Mouse (Mus musculus): Measurements from ENCODE around the gene Tns1. TPM values are rescaled to one million over a fixed set of nuclear protein-coding genes. Genes with fewer than 3 reads are reported as not detected.

Gene Tns1
- total and polyA plus RNA-seq, 3 experiments, result 0.40 to 3.6 (median 0.89) TPM

DNA sequence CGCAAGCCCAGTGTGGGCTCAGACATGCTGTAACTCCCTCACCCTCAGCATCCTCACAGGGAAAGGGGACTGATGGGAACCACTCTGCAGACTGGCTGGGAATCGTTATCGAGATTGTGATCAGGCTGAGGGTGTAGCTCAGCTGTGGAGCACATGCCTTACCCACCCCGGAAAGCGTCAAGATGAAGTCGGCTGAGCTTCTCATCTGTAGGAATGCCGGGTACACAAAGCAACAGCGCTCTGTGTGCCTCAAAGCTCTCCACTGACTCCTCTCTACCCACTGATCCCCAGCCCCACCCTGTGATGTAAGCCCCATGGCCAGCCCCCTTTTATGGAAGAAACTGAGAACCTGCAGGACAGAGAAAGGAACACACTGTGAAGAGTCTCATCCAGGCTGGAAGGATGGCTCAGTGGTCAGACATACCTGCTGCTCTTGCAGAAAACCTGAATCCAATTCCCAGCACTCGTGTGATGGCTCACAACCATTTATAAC, 97.5 kb downstream of the Tns1 start:
- H3K27ac ChIP-seq (ENCODE audit: insufficient read depth, low read depth), result no peak overlapping the region
- H3K27me3 ChIP-seq (replicated peaks), result peaks cover 7% of the 10 kb centered on the region
- in situ Hi-C loops (cut with MboI; ENCODE audit: low pct_ligation_motif_present, low pct_unique_long_range_greater_than_20kb, low sequenced_read_pairs) (no loop called here), dilution Hi-C loops (cut with MboI; ENCODE audit: extremely low pct_ligation_motif_present, extremely low pct_unique_long_range_greater_than_20kb, low sequenced_read_pairs) (no loop called here)
- peaks cover 0 to 17% of the 10 kb centered on the region in 2 experiments; a peak in 2 of 4 replicates for H3K4me1 ChIP-seq (ENCODE audit: control insufficient read depth in 1 of 2, insufficient read depth in 2 of 2)
- H3K4me3 ChIP-seq (replicated peaks in 1 of 3; ENCODE audit: low read depth in 2 of 3, low read length in 2 of 3, poor library complexity in 1 of 3), result no peak overlapping the region
- no peaks in the 10 kb centered on the region for H3K9me3 ChIP-seq (replicated peaks; ENCODE audit: low read length)
- H3K9ac ChIP-seq (ENCODE audit: insufficient read depth, low read depth), result no peak overlapping the region
- no peaks in the 10 kb centered on the region for H3K79me2 ChIP-seq (replicated peaks; ENCODE audit: control insufficient read depth, extremely low read depth, insufficient read depth, poor library complexity, severe bottlenecking)
- TF ChIP-seq MXI1 (IDR thresholded peaks at IDR 0.05; ENCODE audit: low read depth, low read length), result no peak
- no peak for TF ChIP-seq POLR2A (IDR thresholded peaks at IDR 0.05; ENCODE audit: low read depth, low read length)
- no peak for TF ChIP-seq ELF1 (IDR thresholded peaks at IDR 0.05; ENCODE audit: low read depth, low read length)
- TF ChIP-seq KAT2A (IDR thresholded peaks at IDR 0.05; ENCODE audit: insufficient replicate concordance, low read length), result no peak
- no peak for TF ChIP-seq NELFE (IDR thresholded peaks at IDR 0.05; ENCODE audit: low read depth, low read length)
- TF ChIP-seq MAFK (IDR thresholded peaks at IDR 0.05; ENCODE audit: insufficient replicate concordance, low read length), result no peak
- no peak for TF ChIP-seq NRF1 (IDR thresholded peaks at IDR 0.05; ENCODE audit: low read depth, low read length)
- no peak for TF ChIP-seq TBP (conservative IDR thresholded peaks at IDR 0.05; ENCODE audit: low read depth, low read length)
- TF ChIP-seq JUN (IDR thresholded peaks at IDR 0.05; ENCODE audit: insufficient read depth, low read depth, low read length), result no peak
- no peak for TF ChIP-seq CHD2 (IDR thresholded peaks at IDR 0.05; ENCODE audit: low read length)
- no peak for TF ChIP-seq MYC (IDR thresholded peaks at IDR 0.05; ENCODE audit: low read depth, low read length)
- TF ChIP-seq ZKSCAN1 (IDR thresholded peaks at IDR 0.05; ENCODE audit: borderline replicate concordance, low read depth, low read length), result no peak
- no peak for TF ChIP-seq SMC3 (IDR thresholded peaks at IDR 0.05; ENCODE audit: low read depth, low read length)
- H3K36me3 ChIP-seq (replicated peaks in 1 of 2; ENCODE audit: control insufficient read depth in 1 of 2, insufficient read depth in 1 of 2, low read length in 1 of 2), result no peaks in the 10 kb centered on the region
- no peak overlapping the region for H3K4me2 ChIP-seq (ENCODE audit: insufficient read depth, low read depth, poor library complexity, severe bottlenecking)
- DNase-seq (ENCODE audit: extremely low read depth), result no peak

GRCm38 (mm10) chr1:74025651-74026226, 98.5 kb downstream of the Tns1 start:
- dilution Hi-C loops (cut with MboI; ENCODE audit: extremely low pct_ligation_motif_present, extremely low pct_unique_long_range_greater_than_20kb, low sequenced_read_pairs), result no loop called here

More at GRCm38 (mm10) chr1:74025651-74026226, 98.5 kb downstream of the Tns1 start:
- TF ChIP-seq HCFC1 (IDR thresholded peaks at IDR 0.05; ENCODE audit: low read depth, low read length) (no peak), ZC3H11A (IDR thresholded peaks at IDR 0.05; ENCODE audit: low read depth, low read length) (no peak), ETS1 (conservative IDR thresholded peaks at IDR 0.05; ENCODE audit: low read depth, low read length) (no peak)
- Histone ChIP-seq H3K4me1 (ENCODE audit: control insufficient read depth in 1 of 2, insufficient read depth in 2 of 2) (peaks cover 0 to 11% of the 10 kb centered on the region in 2 experiments; a peak in 2 of 4 replicates), H3K27ac (ENCODE audit: insufficient read depth, low read depth) (no peak overlapping the region), H3K27me3 (replicated peaks) (peaks cover 11% of the 10 kb centered on the region), H3K4me2 (ENCODE audit: insufficient read depth, low read depth, poor library complexity, severe bottlenecking) (no peak overlapping the region), H3K79me2 (replicated peaks; ENCODE audit: control insufficient read depth, extremely low read depth, insufficient read depth, poor library complexity, severe bottlenecking) (no peaks in the 10 kb centered on the region), H3K36me3 (replicated peaks in 1 of 2; ENCODE audit: control insufficient read depth in 1 of 2, insufficient read depth in 1 of 2, low read length in 1 of 2) (no peaks in the 10 kb centered on the region), H3K9me3 (replicated peaks; ENCODE audit: low read length) (no peaks in the 10 kb centered on the region), H3K4me3 (replicated peaks in 1 of 3; ENCODE audit: low read depth in 2 of 3, low read length in 2 of 3, poor library complexity in 1 of 3) (no peak overlapping the region), H3K9ac (ENCODE audit: insufficient read depth, low read depth) (no peak overlapping the region)
- no peak for DNase-seq (ENCODE audit: extremely low read depth)
- in situ Hi-C loops (cut with MboI; ENCODE audit: low pct_ligation_motif_present, low pct_unique_long_range_greater_than_20kb, low sequenced_read_pairs), result no loop called here

Data from CH12.LX (cell line).